Mouse (Mus musculus) liver, embryonic 12.5 days (tissue): ENCODE data around the gene Adgrb2. TPM values are rescaled to one million over a fixed set of nuclear protein-coding genes. Genes with fewer than 3 reads are reported as not detected.

Source experiments
- ATAC-seq: fragments of 200-750 bp; cut with Nextera tagmentation; 2 replicates; pipeline ENCODE4 v1.8.0; 2017; ENCODE audit warnings: moderate number of reproducible peaks, mild to moderate bottlenecking, moderate library complexity
- H3K27ac ChIP-seq: fragments of 300-500 bp; sonication (generic); 2 replicates; pipeline ENCODE4 v1.5.1; 2016; ENCODE audit warnings: mild to moderate bottlenecking
- H3K27me3 ChIP-seq: fragments of 300-500 bp; sonication (generic); replicated peaks from 2 replicates; pipeline ENCODE4 v1.6.1; 2016; ENCODE audit warnings: mild to moderate bottlenecking, moderate library complexity
- H3K36me3 ChIP-seq: fragments of 300-500 bp; sonication (generic); 2 replicates; pipeline ENCODE4 v1.6.1; 2016; ENCODE audit warnings: mild to moderate bottlenecking, moderate library complexity
- H3K4me1 ChIP-seq: fragments of 300-500 bp; sonication (generic); 2 replicates; pipeline ENCODE4 v1.6.1; 2016
- H3K4me2 ChIP-seq: fragments of 300-500 bp; sonication (generic); 2 replicates; pipeline ENCODE4 v1.6.1; 2016; ENCODE audit warnings: mild to moderate bottlenecking, moderate library complexity
- H3K4me3 ChIP-seq: fragments of 300-500 bp; sonication (generic); 2 replicates; pipeline ENCODE4 v1.5.1; 2016; ENCODE audit warnings: mild to moderate bottlenecking, moderate library complexity
- H3K9ac ChIP-seq: fragments of 300-500 bp; sonication (generic); 2 replicates; pipeline ENCODE4 v1.6.1; 2016; ENCODE audit warnings: mild to moderate bottlenecking, moderate library complexity
- H3K9me3 ChIP-seq: fragments of 300-500 bp; sonication (generic); replicated peaks from 2 replicates; pipeline ENCODE4 v1.6.1; 2016; ENCODE audit warnings: mild to moderate bottlenecking, moderate library complexity
- WGBS: fragments of 180-500 bp; shearing (Covaris S2); methylation state at CpG from one replicate; pipeline ENCODE4 v1.1.7; 2016; ENCODE audit not compliant: insufficient replicate concordance; 5-methylcytosine and 5-hydroxymethylcytosine counted together
- polyA plus RNA-seq: library from polyadenylated mRNA; unstranded; fragments of >200 nt; fragmentation: Nextera tagmentation; extraction: Ambion mirVana; gene quantifications from 2 replicates; pipeline ENCODE4 v1.2.1, GENCODE M21; 2016

Gene Adgrb2
- polyA plus RNA-seq, 1 experiment from 2014 or later, result 0.17 TPM

GRCm38 (mm10) chr4:130056471-130056870 is 71.8 kb downstream of the Adgrb2 start:
- ATAC-seq, result no peak
- Histone ChIP-seq H3K4me1 (no peaks in the 10 kb centered on the region), H3K9me3 (no peaks in the 10 kb centered on the region), H3K9ac (no peak overlapping the region), H3K36me3 (no peaks in the 10 kb centered on the region), H3K4me3 (no peak overlapping the region), H3K4me2 (no peak overlapping the region), H3K27me3 (peaks cover 4% of the 10 kb centered on the region; the same call in 1 of the 2 replicates), H3K27ac (no peak overlapping the region)
- WGBS, result 42% methylated on average over 3 of the region's 3 CpGs

DNA sequence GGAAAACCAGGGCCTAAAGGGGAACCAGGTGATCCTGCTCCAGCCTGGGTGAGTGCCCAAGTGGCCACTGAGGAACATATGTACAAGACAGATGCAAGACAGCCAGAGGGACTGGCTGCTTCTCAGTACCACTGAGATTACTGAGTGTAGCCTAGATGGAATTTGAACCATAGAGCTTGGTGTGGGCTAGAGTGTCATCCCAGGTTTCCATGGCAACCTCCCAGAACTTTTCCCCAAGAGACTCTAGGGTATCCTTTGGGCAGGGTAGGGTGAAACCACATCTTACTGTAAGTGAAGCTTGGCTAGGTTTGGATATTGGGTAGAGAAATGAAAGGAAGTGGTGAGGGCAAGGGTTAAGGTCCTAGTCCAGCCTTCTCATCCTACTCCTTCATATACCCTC is 76.3 kb downstream of the Adgrb2 start:
- ATAC-seq, result no peak
- peaks cover 11% of the 10 kb centered on the region; the same call in 1 of the 2 replicates for H3K27me3 ChIP-seq
- no peak overlapping the region for H3K4me3 ChIP-seq

DNA sequence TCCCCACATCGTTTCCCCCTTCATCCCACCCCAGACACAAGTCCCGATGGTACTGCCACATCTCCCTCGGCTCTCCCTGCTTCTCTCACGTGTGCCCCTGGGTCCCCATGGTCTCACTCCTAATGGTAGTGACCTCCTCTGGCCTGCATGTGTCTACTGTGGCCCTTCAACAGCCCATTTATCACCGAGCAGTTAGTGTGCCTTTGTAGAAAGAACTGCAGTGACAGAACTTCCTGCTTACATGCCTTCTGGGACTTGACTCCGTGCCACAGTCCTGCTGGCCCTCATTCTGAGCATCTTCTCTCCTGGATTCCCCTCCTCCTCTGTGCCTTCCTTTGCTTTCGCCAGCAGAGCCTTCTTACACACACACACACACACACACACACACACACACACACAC is 78.5 kb downstream of the Adgrb2 start:
- Histone ChIP-seq H3K4me1 (no peaks in the 10 kb centered on the region), H3K9me3 (no peaks in the 10 kb centered on the region), H3K36me3 (no peaks in the 10 kb centered on the region), H3K9ac (no peak overlapping the region), H3K4me2 (no peak overlapping the region), H3K27me3 (peaks cover 11% of the 10 kb centered on the region; the same call in 1 of the 2 replicates), H3K4me3 (no peak overlapping the region), H3K27ac (no peak overlapping the region)
- no peak for ATAC-seq
- 49% methylated on average over 7 of the region's 7 CpGs for WGBS

More for the DNA sequence above, 76.3 kb downstream of the Adgrb2 start:
- H3K9ac ChIP-seq, result no peak overlapping the region
- H3K4me2 ChIP-seq, result no peak overlapping the region
- no peak overlapping the region for H3K27ac ChIP-seq
- no peaks in the 10 kb centered on the region for H3K9me3 ChIP-seq
- H3K36me3 ChIP-seq, result no peaks in the 10 kb centered on the region
- no peaks in the 10 kb centered on the region for H3K4me1 ChIP-seq

- Histone ChIP-seq H3K27ac (no peak overlapping the region), H3K36me3 (no peaks in the 10 kb centered on the region), H3K9ac (no peak overlapping the region), H3K4me2 (no peak overlapping the region), H3K9me3 (no peaks in the 10 kb centered on the region), H3K4me1 (no peaks in the 10 kb centered on the region), H3K27me3 (peaks cover 8% of the 10 kb centered on the region; the same call in 1 of the 2 replicates), H3K4me3 (no peak overlapping the region)
- WGBS, result 14% methylated on average over 8 of the region's 8 CpGs
- no peak for ATAC-seq
Observed at GRCm38 (mm10) chr4:130066816-130067215, 82.1 kb downstream of the Adgrb2 start.

GRCm38 (mm10) chr4:130070523-130070922 is 85.9 kb downstream of the Adgrb2 start:
- ATAC-seq, result no peak

GRCm38 (mm10) chr4:130071758-130072157 is 87.1 kb downstream of the Adgrb2 start:
- Histone ChIP-seq H3K4me1 (no peaks in the 10 kb centered on the region), H3K36me3 (no peaks in the 10 kb centered on the region), H3K27ac (no peak overlapping the region), H3K4me3 (no peak overlapping the region), H3K27me3 (peaks cover 24% of the 10 kb centered on the region), H3K4me2 (no peak overlapping the region), H3K9me3 (no peaks in the 10 kb centered on the region), H3K9ac (no peak overlapping the region)
- no peak for ATAC-seq
- 41% methylated on average over 2 of the region's 2 CpGs for WGBS

More at GRCm38 (mm10) chr4:130070523-130070922, 85.9 kb downstream of the Adgrb2 start:
- 47% methylated on average over 3 of the region's 3 CpGs for WGBS
- no peak overlapping the region for H3K4me2 ChIP-seq
- no peak overlapping the region for H3K4me3 ChIP-seq
- no peaks in the 10 kb centered on the region for H3K4me1 ChIP-seq
- H3K9ac ChIP-seq, result no peak overlapping the region
- H3K27ac ChIP-seq, result no peak overlapping the region
- no peaks in the 10 kb centered on the region for H3K36me3 ChIP-seq
- no peaks in the 10 kb centered on the region for H3K9me3 ChIP-seq
- H3K27me3 ChIP-seq, result peaks cover 16% of the 10 kb centered on the region; the same call in 1 of the 2 replicates

Other genes starting within 250 kb of the Adgrb2 start
- 59.4 and 60.2 TPM in 2 replicates for gene Khdrbs1, start 242.6 kb upstream of the Adgrb2 start, polyA plus RNA-seq
- gene Ptp4a2, start 173.7 kb upstream of the Adgrb2 start, polyA plus RNA-seq, result 229 and 244 TPM in 2 replicates
- gene Spocd1, start 55.6 kb upstream of the Adgrb2 start, polyA plus RNA-seq, result 0.04 TPM in 2 replicates
- 4.2 and 4.9 TPM in 2 replicates for gene Col16a1, start 63.0 kb downstream of the Adgrb2 start, polyA plus RNA-seq
- gene Pef1, start 117.7 kb downstream of the Adgrb2 start, polyA plus RNA-seq, result 41.9 and 42.5 TPM in 2 replicates
- 0.12 TPM in 1 of 2 replicates, not detected in the other for gene Hcrtr1, start 154.5 kb downstream of the Adgrb2 start, polyA plus RNA-seq
- gene Tinagl1, start 190.3 kb downstream of the Adgrb2 start, polyA plus RNA-seq, result 30.9 and 32.6 TPM in 2 replicates
- gene Gm853, start 237.5 kb downstream of the Adgrb2 start, polyA plus RNA-seq, result not detected in 2 replicates